Mouse (Mus musculus): ENCODE measurements at regions not wholly inside any gene's neighbourhood (a gene's known extent, or its start where the extent isn't known, plus 50 kb on each side); places are given as distances from the start of the nearest gene placed in this dataset.
A peak's percentile ranks its signal among the peaks of the same experiment; 100 is the strongest.

DNA sequence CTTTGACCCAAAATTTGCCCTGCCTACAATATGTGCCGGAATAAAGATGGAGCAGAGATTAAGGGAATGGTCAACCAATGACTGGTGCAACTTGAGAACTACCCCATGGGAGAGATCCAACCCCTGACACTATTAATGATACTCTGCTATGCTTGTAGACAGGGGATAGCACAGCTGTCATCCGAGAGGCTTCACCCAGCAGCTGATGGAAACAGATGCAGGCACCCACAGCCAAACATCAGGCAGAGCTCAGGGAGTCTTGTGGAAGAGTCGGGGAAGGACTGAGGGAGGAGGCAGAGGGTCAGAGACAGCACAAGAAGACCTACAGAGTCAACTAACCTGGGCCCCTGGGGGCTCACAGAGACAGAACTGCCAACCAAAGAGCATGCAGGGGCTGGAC lies 395.8 kb downstream of the Cd83 start:
- no peak for DNase-seq (ENCODE audit: low read depth, low spot score)

DNA sequence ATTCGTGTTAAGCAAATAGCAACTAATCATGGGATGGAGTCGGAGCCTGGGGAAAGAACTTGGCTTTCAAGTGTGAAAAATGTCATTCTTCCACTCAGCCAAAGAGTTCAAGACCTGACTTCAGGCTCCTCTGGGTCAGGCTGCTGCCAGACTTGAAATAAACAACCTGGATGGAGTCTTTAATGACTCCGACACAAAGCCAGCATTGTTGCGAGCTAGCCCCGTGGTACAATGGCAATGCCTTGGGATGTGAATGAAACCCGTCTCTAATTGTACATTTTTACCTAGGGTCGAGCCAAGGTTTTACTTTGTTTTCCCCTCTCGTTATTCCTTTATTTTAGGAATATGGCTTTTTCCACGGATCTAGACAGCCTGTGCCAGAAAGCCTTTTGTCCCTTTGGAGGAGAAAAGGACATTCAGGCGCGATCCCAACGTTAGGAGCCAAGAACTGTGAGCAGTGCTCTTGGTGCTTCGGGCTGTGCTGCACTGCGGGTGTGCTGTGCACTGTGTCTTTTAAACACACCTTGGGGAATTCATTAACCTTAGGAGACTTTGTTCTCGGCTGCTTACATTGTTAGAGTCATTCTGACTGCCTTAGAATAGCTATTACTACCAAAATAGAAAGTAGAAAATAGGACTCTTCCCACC lies 398.1 kb downstream of the Cd83 start:
- no peak for DNase-seq (ENCODE audit: low read depth, low spot score)

- DNase-seq (ENCODE audit: low read depth, low spot score), result no peak
These were observed 410.8 kb downstream of the Cd83 start for GRCm38 (mm10) chr13:44195365-44195764.

DNA sequence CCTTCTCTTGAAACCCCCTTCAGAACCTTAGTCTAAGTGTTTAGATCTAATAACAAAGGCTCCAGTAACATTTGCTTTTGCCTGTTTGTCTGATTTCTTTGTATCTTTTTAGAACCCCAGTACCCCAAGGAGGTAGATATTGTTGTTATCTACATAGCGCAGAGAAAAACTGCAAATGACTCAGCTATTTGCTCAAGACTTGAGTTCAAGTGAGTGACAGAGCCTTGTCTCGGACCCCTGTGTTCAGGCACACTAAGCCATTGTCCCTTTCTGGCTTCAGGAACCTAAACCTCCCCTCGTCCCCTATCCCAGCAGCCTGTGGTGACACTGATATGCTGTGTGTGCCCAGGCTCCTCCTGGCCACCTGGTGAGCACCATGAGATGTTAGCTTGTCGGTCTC lies 421.5 kb downstream of the Cd83 start:
- peak; percentile 3 for DNase-seq (ENCODE audit: low read depth, low spot score)

GRCm38 (mm10) chr13:44206448-44206847 lies 421.9 kb downstream of the Cd83 start:
- no peak for DNase-seq (ENCODE audit: low read depth, low spot score)

DNA sequence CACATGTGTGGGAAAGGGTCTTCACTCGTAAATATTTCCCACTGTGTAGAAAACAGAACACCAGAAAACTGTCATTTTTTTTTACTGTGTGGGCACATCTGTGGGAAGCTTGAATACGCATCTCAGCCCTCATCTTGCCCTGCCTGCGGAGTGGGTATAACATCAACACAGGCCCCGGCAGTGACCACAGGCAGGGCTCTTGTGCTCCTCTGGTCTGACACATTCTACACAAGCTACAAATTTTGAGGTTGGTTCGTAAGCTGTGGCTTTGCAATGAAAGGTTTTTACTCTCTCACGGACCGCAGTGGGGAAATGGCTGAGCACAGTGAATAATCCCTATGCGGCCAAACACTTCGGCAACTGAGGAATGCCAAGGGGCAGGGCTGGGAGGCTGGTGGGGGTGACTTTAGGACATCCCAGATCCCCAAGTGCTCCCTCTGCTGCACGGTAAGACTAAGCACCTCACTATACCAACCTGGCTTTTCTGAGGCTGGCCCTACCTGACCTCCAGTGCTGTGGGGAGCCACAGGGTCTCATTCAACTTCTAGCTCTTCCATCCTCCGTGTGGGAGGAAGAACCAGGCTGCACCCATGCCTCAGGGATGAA lies 422.9 kb downstream of the Cd83 start:
- DNase-seq (ENCODE audit: low read depth, low spot score), result no peak

DNA sequence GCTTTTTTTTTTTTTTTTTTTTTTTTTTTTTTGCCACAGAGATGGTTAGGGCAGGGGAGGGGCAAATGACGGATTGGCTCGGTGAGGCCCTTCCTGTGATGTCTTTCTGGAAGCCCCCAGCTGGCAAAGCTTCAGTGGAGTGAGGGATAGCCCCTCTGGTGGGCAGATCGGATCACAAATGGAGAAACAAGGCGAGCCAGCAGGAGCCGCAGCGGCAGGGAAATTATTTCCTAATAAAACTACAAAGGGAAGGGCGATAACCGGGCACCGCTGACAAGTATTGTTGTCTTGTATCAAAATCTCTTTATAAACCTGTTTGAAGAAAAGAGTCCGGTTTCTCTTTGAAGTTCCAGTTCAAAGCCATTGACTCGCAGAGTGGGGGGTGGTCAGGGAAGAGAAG lies 424.5 kb downstream of the Cd83 start:
- no peak for DNase-seq (ENCODE audit: low read depth, low spot score)

DNA sequence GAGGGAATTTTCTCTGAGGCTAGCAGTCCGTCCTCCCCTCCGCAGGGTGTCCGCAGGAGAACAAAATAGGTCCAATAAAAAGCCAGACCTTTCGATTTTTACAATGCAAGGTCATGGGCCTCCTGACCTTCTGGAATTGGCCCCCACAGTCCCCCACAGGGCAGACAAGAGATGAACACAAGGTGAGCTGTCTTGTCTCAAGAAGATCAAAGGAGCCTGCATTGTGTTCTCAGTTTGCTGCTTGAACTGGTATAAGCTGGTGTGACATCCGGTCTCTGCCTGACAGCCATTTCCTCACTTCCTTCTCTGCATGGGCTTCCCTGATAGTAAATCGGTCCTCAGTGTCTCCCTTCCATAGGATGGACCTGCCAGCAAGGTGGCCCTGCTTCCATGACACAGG lies 425.5 kb downstream of the Cd83 start:
- no peak for DNase-seq (ENCODE audit: low read depth, low spot score)

- no peak for DNase-seq (ENCODE audit: low read depth, low spot score)
These were observed 427.8 kb downstream of the Cd83 start for GRCm38 (mm10) chr13:44212356-44212755.

- no peak for DNase-seq (ENCODE audit: low read depth, low spot score)
These were observed 428.4 kb downstream of the Cd83 start for GRCm38 (mm10) chr13:44212936-44213335.

DNA sequence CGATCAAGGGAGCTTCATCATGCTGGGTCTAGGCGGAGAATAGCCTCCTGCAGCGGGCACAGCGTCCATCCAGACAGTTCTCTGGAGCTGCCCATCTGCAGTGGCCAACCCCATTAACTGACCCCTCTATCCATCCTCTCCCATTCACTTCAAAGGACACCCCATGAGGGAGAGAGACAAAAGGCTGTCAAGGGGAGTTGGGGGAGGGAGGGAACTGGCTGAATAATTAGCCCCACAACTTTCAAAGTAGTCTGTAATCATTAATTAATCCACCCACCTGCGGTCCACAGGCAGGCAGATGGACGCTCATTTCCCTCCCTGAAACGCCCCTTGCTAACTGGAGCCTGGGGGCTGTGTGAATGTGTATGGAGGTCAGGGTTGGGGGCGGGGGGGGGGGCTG lies 433.7 kb downstream of the Cd83 start:
- no peak for DNase-seq (ENCODE audit: low read depth, low spot score)

- no peak for DNase-seq (ENCODE audit: low read depth, low spot score)
These were observed 437.1 kb downstream of the Cd83 start for GRCm38 (mm10) chr13:44221721-44222120.

- no peak for DNase-seq (ENCODE audit: low read depth, low spot score)
These were observed 437.8 kb downstream of the Cd83 start for GRCm38 (mm10) chr13:44222335-44222734.

GRCm38 (mm10) chr13:44227706-44228459 lies 443.3 kb downstream of the Cd83 start:
- DNase-seq (ENCODE audit: low read depth, low spot score), result no peak

- DNase-seq (ENCODE audit: low read depth, low spot score), result no peak
These were observed 444.1 kb downstream of the Cd83 start for GRCm38 (mm10) chr13:44228540-44229135.

DNA sequence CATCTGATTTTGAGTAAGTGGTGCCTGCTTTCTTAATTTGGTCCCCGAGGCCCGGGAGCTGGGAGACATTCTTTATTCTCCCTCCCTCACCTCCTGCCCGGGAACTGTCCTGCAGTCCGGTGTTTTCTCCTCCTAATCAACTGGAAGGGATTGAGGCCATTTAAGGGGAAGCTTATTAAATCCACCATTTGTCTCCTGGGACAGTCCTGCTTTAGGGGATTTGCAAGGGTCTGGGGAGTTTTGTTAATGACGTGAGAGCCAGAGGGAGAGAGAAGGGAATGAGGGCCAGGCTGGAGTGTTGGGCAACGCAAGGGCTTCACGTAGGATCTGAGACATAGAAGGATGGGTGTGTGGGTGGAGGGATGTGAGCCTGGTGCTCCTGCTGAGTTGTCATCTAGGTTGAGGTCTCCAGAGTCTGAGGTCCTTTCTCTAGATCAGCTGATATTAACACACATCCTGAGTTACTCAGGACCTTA lies 444.6 kb downstream of the Cd83 start:
- no peak for DNase-seq (ENCODE audit: low read depth, low spot score)

GRCm38 (mm10) chr13:44231403-44231802 lies 446.8 kb downstream of the Cd83 start:
- no peak for DNase-seq (ENCODE audit: low read depth, low spot score)

DNA sequence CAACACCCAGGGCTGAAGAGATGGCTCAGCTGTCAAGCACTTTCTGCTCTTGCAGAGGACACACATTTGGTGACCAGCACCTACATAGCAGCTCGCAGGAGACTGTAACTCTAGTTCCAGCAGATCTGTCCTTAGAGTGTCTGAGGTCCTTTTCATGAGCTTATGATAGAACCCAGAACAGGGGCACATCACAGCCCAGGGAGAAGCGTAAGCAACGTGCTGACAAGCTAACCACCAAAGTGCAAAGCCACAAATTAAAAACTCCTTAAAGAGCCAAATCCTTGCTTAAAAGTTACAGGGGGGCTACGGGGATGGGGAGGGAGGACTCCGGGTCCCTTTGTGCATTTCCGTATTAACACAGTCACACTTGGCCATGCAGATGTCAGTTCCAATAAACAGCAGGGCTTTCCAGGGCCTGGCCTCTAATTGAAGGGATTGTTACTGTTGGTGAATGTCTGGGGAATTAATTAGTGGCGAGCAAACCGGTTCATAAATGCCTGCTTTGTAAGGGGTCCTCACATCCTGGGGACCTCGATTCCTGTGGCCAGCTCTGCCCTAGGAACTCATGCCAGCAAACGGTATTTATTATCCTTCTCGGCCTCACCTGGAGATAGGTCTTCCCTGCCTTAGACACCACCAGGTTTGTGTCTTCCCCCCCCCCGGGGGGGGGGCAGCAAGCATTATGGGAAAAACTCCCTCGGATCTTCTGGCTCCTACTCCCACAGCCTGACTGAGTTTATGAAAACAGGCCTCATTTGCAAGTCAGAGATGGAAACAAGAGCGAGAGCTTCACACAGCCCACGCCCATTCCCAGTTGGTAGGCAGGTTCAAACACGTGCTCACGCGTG lies 447.5 kb downstream of the Cd83 start:
- DNase-seq (ENCODE audit: low read depth, low spot score), result no peak

GRCm38 (mm10) chr13:44232716-44233051 lies 448.1 kb downstream of the Cd83 start:
- no peak for DNase-seq (ENCODE audit: low read depth, low spot score)

GRCm38 (mm10) chr13:44234241-44234640 lies 449.7 kb downstream of the Cd83 start:
- DNase-seq (ENCODE audit: low read depth, low spot score), result no peak

- DNase-seq (ENCODE audit: low read depth, low spot score), result no peak
These were observed 450.7 kb downstream of the Cd83 start for GRCm38 (mm10) chr13:44235236-44235635.

DNA sequence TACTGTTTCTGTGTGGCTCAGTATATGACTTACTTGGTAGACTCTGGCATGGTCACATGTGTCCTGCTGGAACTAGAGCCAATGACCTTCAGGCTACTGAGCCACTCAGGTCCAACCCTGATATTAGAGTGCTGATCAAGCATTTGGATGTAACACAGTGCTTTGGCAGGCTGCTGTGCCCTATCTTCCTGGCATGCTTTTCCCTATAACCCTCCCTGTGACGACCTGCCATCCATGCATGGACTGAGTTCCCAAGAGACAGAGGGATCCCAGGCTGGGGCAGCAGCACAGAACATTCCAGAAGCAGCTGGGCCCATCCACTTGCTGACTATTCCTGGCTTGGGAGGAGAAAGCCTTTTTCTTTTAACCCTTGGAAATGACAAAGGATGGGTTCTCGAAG lies 451.4 kb downstream of the Cd83 start:
- DNase-seq (ENCODE audit: low read depth, low spot score), result no peak

Measured in c-Kit-negative CD71-positive TER-119-positive erythroid progenitor cells, embryonic 14.5 days (primary cell).